Mouse (Mus musculus) gastrocnemius, postnatal 25 days (tissue): ENCODE measurements around the gene Ssbp2. TPM values are rescaled to one million over a fixed set of nuclear protein-coding genes. Genes with fewer than 3 reads are reported as not detected.

Experiments used
- DNase-seq: peaks from one replicate; pipeline ENCODE4 v3.0.0; 2022
- long read RNA-seq, 2 experiments: library from polyadenylated mRNA; stranded (forward); transcript quantifications; one replicate each; pipeline ENCODE4 v2.0.0; 2021
- total RNA-seq, 2 experiments: library from RNA; stranded (reverse); gene quantifications; 1 replicate in 1 of 2; 2 replicates in 1 of 2; pipeline ENCODE4 v1.2.3; 2021

The Ssbp2 gene
- 10 to 100 TPM; 13.7 to 20.0 TPM for total RNA-seq
- long read RNA-seq, experiment 1, transcript Ssbp2-201 (17 exons, 3,957 nt) = major isoform, 11 of 21 reads
- long read RNA-seq, experiment 1, partial matches to known transcripts = 2 of 21 reads
- long read RNA-seq, experiment 1, other reads (novel, unspliced or antisense) = 6 of 21 reads
- long read RNA-seq, experiment 2, transcript Ssbp2-201 (17 exons, 3,957 nt) = major isoform, 5 of 15 reads
- long read RNA-seq, experiment 2, partial matches to known transcripts = 2 of 15 reads
- long read RNA-seq, experiment 2, other reads (novel, unspliced or antisense) = 8 of 15 reads

DNA sequence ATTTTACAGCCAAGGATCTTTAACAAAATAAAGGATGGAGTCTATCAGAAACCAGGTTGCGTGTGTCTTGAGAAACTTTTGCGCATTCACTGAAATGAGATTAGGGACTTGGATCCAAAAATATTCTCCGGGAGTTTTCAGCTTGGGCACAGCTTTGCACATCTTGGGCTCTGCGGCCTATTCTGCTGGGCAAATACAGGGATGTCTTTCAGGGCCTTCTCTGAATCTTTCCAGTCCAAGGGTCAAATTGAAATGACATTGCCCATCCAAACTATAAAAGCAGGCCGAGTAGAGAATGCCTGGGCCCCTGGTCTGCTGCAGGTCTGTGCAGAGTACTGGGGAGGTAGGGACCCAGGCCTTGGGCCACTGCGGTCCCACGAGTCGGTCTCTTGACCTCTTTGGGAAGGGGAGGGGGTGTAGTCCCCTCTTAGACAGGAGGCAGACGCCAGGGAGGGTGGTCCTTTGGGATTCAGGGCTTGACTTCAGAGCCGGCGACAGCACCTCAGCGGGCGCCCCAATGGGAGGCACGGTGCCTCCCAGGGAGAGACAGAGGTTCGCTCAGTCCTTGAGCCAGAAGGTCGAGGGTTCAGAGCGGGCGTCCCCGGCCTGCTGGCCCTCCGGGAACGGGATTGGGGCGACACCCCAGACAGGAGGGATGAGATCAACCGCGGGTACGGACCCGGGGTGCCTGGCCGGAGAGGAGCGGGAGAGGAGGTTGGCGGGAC is at the start of gene Ssbp2:
TSS of gene Ssbp2 (plus strand) at position 388 of the 725 bp plus-strand sequence.
- DNase-seq = no peak

DNA sequence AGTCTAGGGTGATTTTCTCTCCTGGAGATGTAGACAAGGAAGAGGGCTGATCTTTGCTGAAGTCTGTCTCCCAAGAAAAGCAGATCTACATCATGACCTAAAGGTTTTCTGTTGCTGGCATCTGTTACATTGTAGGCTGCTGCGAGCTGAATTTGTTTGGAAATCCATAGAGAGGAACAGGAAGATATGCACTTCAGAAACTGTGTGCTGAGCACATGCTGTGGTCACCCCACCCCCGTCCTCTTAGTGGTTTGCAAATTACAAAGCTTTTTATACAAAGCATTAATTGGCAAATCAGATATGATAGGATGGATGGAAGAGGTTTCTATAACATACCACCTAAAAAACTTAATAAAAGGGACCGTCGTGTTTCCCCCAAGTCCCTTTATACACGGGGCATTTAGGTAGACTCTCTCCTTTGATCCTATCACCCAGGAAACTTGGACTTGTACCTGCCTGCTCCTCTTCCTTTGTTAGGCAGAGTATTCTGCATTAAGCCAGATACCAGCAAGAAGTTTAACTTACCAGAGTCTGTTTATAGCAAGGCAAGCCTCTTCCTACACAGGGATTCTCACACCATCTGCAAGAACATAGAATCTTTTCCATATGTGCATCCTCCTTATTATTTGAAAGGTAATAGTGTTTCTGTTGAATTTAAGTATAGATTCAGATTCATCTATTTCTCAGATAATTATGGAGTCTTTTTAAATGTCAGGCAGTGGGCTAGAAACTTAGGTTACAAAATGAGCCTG is 46.2 kb upstream of the Ssbp2 start:
- DNase-seq = no peak

DNA sequence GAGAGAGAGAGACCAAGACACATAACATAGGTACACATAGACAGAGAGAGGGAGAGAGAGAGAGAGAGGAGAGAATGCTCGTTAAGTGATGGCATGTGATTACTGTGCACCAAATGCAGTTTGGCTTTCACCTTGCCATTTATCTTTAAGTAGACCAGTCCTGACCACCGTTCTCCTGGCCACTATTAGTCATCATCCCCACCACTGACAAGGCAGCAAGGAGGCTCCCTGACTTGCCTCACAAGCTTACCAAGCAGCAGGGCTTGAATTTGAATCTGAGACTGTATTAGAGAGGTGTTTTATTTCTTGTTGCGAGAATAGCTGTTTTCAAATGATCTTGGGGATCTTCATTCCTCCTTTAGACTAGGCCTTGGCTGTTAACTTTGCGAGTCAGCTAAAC is 44.2 kb upstream of the Ssbp2 start:
- no peak for DNase-seq

DNA sequence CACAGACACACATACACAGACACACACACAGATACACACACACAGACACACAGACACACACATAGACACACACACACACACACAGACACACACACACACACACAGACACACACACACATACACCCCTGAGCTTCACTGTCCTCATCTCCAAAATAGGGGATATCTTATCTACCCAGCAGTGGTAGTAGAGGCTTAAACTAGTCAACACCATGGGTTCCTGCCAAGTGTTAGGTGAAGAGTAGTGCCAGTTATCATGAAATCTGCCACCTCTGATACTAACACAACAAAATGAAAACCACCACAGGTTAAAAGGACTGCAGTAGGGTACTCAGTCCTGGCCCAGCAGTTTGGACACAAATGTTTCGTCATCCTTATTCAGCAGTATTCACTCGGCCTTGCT is 43.4 kb upstream of the Ssbp2 start:
- no peak for DNase-seq

DNA sequence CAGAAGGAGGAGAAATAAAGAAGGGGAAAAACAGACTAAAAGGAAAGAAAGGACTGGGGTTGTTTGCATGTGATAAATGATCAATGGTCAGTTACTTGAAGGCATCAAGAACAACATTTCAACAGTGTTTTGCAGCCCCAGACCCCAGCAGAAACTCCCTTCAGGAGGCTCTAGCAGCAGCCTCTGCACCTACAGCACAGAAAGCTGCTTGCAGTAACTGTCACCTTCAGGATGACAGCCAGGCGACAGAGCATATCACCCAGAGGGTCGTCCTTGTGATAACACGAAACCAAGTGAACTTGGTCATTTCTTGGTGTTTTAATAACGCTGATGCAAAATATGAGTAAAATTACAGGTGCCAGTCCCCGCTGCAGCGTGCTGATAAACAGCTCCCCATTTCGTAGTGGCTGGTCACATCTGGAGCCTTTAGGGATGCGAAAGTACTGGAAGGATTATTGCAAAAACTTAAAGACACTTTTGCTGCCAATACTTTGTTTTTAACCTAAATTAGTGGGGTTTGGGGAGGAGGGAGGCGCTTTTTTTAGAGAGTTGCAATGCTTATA is 38.6 kb upstream of the Ssbp2 start:
- peak; percentile 46 for DNase-seq

DNA sequence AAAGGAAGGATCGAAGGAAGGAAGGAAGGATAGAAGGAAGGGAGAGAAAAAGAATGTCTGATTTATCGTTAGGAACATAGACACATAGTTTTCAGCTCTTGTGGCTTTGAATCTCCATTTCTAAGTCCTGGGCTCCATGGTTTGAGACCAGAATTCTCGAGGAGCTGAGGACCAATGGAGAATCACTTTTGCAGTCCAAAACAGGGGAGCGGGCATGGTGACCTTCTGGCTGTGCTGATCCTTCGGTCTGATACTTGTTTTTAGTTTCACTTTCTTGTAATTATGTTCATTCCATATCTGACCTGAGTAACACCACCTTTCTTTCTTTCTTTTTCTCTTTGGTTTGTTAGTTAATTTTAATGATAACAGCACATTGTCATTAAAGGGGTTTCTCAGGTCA is 29.2 kb upstream of the Ssbp2 start:
- no peak for DNase-seq

DNA sequence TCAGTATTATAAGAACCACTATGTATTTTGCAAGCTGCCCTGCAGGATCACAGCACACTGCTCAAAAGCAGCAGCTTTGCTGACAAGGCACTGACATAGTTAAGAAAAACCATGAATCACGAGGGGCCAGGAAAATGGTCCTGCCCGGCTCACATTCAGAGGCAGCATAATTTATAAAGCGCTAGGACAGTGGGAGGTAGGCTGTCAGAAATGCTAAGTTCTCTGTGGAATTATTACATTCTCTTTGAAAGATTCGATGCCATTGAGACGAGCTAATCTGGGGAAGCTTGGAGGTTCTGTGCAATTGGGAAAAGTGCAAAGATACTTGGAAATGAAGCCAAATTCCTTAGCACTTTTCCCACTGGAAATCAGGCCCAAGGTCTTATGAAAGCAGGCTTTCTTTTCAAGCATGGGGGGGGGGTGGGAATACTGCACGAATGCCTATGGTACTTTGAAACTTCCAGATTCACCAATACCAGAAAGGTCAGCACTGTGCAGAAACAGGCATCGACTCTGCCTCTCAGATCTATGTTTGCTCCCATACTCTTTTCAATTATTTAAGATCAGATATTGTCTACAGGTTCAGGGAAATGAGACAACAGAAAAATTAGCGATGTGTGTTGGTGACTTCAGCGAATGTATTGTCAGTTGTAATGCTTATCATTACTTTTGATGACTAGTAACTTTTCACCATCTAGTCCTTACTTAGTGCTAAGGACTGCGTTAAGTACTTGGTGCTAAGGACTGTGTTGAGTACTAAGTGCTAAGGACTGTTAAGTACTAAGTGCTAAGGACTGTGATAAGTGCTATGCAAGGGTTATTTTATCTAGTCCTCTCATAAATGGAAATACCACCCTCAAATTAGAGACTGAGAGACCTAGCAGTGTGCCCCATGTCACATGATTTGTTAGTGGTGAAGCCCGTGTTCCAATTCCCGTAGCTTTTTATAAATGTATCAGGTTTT is 28.4 kb upstream of the Ssbp2 start:
- no peak for DNase-seq

DNA sequence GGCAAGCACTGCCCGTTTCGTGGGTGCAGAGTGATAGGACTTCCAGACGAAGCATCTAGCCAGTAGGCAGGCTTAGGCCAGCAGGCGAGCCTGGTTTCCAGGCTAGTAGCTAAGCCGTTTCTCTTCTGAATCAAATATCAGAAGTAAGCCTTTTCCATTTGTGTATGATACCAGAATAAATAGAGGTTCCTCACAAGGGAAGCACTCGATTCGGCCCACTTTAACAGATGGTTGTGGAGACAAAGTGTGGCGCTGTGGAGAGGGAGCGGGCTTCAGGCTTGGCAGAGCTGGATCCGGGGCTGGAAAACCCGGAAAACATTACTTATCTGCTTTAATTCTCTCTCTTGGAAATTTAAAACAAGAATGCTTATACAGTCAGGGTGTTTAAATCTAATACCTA is 27.1 kb upstream of the Ssbp2 start:
- no peak for DNase-seq

DNA sequence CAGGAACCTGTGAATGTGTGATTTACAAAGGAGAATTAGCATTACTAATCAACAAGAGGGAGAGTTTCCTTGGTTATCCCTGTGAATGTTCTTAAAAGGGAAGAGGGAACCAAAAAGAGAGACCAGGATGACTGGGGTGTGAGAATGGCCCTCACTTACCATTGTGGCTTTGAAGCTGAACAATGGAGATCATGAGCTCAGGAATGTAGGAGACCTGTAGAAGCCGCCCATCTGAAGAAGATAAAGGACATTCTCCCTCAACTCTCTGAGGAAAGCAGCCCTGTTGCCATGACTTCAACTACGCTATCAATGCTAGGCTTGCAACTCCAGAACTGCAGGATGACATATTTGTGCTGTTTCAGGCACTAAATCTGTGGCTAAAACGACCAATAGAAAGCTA is 22.2 kb upstream of the Ssbp2 start:
- no peak for DNase-seq

DNA sequence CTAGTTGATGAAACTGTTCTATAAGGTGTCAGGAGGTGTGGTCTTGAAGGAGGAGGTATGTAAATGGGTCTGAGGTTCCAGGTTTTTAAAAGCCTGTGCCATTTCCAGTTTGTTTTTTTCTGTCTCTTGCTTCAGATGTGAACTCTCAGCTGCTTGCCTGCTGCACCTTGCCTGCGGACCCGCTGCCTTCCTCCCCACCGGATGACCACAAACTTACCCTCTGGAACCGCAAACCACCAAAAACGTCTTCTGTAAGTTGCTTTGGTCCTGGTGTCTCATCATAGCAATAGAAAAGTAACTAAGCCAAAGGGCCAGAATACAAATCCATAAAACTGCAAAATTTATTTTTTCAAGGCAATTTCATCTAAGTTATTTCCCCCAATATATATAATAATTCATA is 18.6 kb upstream of the Ssbp2 start:
- no peak for DNase-seq

DNA sequence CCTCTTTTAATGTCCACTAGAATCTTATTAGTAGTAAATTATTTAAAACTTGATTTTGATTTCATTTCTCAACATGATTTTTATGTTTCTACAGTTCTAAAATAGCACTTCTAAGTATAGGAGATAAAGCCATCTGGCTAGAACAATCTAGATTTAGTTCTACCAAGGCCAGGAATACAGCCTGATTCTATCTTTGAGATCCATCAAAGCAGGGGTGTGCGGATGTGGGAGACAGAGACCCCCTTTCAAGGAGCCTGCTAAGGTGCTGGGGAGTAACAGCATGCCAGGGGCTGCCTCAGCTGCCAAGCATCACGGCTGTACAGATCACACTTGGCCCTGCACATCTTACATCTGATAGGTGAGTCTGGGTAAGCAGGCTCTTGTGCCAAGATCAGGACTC is 13.4 kb upstream of the Ssbp2 start:
- no peak for DNase-seq

DNA sequence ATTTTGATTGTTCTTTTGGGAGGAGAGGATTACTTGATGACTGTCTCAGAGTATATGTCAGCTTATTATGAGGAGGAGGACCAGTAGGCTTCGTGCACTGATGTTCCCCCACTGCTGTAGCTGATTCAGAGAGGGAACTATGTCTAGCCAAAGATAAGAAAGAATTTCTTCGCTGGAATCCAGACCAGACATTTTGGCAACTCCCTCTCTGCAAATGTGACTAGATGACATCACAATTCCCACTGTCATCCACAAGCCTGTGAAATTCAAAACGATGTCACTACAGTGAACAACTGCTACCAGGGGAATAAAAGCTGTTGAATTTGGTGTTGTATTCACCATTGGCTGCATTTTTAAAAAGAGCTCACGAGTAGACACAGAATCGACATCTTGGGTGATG is 11.1 kb upstream of the Ssbp2 start:
- no peak for DNase-seq

DNA sequence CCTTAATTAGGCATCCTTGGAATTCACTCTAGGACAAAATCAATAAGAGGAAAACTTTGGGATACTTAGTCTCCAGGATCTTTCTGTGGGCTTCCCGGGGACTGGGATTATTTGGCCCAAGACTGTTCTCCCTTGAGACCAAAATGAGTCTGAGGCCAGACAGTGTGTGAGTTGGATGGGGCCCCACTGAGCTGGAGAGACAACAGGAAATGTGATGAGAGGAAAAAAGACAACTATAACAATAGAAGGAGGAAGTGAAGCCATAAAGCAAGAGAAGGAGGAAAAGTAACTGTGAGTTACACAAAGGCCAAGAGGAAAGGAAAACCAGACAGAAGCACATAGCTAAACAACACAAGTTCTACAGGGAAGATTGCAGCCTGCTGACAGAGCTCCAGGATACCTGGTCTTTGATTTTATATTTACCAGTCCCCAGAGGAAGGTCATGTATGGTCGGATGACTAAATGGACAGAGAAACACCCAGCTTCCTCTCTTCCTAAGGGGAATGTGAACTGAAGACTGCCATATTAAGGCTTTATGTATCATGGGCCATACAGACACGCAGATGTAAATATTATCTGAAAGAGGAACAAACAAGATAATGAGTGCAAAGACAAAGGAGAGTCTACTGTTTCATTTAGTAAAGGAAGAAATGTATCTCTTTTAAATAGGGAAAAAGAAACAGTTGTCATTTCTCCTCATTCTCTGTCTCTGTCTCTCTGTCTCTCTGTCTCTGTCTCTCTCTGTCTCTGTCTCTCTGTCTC is 8.5 kb upstream of the Ssbp2 start:
- no peak for DNase-seq

DNA sequence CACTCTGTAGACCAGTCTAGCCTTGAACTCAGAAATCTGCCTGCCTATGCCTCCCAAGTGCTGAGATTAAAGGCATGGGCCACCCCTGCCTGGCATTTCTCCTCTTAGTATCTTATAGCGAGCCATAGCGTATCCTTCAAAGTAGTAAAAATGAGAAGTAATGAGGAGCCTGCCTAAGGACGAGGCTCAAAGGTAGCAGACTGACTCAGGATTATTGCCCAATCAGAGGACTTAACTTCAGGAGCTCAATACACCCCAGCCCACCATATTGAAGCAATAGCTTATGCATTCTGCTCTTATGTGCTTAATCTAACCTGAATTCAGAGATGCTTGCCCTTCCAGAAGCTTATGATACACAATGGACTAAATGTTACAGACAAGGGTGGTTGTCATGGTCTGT is 7.8 kb upstream of the Ssbp2 start:
- DNase-seq = no peak

DNA sequence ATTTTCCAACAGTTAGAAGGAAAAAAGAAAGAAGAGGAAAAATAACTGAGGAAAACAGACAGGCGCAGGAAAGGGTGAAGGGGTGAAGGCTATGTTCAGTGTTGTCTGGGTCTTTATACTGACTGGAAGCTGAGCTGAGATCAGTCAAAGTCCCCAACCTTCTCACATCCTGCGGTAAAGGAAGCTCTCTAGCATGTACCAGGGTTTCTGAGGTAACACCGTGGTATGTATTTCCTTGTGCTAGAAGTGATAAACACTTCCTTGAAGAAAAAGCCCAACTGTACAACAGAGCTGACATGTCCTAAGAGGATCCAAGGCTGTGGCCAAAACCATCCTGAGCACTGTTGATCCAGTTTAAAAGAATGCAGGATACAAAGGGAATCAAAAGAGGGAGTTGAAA is 6.8 kb upstream of the Ssbp2 start:
- no peak for DNase-seq

DNA sequence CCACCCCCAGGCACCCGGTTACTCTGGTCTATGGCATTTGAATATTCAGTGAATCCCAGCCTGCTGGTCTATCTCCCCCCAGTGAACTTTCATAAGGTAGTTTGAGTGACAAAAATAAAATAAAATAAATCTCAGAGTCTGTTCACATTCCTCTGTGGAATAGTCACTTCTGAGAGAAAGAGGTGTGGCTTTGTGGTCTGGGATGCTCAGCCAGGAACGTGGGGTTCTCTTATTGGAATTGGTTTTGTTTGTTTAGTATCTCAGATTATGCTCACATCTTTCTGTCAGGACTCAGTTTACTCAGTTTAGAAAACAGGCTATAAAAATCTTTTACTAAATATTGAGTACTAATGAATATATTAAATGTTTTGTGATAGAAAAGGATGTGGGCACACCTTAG is 4.0 kb upstream of the Ssbp2 start:
- no peak for DNase-seq

DNA sequence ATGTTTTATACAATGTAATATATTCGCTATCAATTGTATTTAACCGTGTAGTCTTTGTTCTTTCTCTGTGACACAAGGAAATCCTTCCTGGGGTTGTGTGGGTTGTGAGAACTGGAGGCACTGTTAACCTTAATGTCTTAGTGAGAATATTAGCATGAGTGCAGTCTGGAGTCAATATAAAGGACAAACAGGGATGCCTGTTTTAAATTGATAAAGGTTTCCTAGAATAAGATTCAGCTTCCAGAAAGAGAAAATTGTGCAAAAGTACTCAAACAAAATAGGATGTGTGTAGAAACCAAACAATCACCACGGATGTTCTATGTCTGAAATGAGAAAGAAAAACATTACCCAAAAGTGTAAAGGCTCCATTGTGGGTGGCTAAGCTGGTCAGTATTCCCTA is 3.3 kb upstream of the Ssbp2 start:
- DNase-seq = no peak

DNA sequence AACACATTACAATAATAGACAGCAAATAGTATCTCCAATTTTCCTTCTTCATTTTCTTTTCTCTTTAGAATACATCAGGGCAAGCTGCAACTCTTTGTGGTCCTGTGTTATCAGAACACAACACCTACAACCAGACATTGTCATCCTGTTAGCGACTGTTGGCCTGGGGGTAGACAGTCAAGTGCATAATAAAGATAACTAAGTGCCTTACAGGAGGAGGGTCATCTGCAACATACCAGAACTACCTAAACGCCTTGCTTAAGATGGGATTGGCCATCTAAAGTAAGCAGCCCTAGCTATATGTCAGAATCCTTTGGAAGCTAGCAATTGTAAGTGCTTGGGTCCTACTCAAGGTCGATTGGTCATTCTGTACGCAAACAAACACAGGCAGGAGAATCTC is 2.1 kb upstream of the Ssbp2 start:
- DNase-seq = no peak

DNA sequence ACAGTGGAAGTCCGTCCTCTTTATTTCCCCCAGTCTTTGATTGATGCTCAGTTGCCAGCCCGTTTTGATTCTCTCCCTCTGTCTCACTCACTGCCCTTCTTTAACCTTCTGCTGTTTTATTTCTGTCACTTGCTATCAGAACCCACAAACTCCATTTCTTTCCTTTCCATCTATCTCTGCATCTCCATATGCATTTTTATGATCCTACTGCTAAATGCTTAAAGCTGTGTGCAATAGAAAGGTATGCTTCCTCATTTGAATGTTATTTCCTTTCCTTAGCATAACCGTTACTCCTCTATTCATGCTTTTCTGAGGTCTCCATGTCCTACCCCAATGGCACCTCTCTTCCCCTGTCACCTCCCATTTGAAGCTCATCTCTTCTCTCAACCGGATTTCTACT is 594 bp upstream of the Ssbp2 start:
- no peak for DNase-seq

DNA sequence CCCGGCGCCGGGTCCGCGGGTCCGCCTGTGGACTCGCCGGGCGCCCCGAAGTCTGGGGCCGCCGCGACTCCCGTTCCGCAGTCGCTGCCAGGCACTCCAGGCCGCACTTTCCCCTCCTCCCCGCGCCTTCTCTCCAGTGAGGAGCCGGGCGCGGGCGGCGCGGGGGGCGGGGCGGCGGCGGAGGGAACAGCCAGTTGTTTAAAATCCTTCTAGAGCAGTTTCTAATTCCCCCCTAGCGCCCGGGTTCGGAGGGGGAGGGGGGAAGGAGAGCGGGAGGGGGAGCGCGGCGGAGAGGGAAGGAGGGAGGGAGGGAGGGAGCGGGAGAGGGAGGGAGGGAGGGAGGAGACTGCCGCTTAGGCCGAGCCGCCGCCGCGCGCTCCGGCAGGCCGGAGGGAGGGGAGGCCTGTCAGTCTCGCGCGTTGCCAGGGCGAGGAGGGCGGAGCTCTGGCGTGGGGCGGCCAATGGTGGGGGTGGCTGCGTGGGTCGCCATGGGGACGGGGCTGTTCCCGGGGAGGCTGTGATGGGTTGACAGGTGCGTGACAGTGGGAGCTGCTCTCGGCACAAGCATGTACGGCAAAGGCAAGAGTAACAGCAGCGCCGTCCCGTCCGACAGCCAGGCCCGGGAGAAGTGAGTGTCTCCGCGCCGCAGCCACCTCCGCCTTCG is 670 bp downstream of the Ssbp2 start:
- peak; percentile 99 for DNase-seq

DNA sequence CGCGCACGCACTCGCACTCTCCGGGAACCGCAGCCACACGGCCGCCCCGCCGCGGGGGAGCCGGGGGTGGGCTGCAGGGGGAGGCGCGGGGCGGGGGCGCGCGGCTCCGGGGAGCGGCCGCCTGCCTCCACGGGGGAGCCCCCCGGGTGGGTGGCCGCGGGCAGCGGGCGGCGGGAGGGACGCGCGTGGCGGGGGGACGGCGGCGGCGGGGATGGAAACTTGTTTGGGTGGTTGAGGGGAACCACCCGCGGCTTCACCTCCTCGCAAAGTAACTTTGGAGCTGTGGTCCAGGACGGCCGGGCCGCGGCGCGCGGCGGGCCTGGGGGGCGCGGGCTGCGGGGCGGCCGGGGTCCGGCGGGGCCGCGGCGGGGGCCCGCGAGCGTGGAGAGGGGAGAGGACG is 1.2 kb downstream of the Ssbp2 start:
- no peak for DNase-seq
